Mouse (Mus musculus) liver, embryonic 14.5 days (tissue): ENCODE measurements around the gene Btbd6. TPM values are rescaled to one million over a fixed set of nuclear protein-coding genes. Genes with fewer than 3 reads are reported as not detected.

ENCODE experiments used
- ATAC-seq: fragments of 200-750 bp; cut with Nextera tagmentation; 2 replicates; pipeline ENCODE4 v1.8.0; 2017; ENCODE audit warnings: moderate number of reproducible peaks, mild to moderate bottlenecking, moderate library complexity; ENCODE audit not compliant: insufficient read depth
- DNase-seq, 3 experiments: peaks; one replicate each; pipeline ENCODE4 v3.0.0-alpha.2; 2012 to 2013; ENCODE audit warnings: low read depth in 3 of 3, low spot score in 3 of 3
- H3K27ac ChIP-seq: fragments of 300-500 bp; sonication (generic); 2 replicates; pipeline ENCODE4 v1.5.1; 2014; ENCODE audit warnings: moderate library complexity, mild to moderate bottlenecking, control low read depth, inconsistent platforms
- H3K27me3 ChIP-seq: fragments of 300-500 bp; sonication (generic); 2 replicates; pipeline ENCODE4 v1.6.1; 2014; ENCODE audit warnings: mild to moderate bottlenecking, low read length, moderate library complexity; ENCODE audit not compliant: control insufficient read depth, insufficient read depth
- H3K36me3 ChIP-seq: fragments of 300-500 bp; sonication (generic); replicated peaks from 2 replicates; pipeline ENCODE4 v1.6.1; 2014; ENCODE audit warnings: low read depth; ENCODE audit not compliant: control insufficient read depth, insufficient read depth
- H3K4me1 ChIP-seq, 2 experiments: fragments of 200-500 bp in 1 of 2; fragments of 300-500 bp in 1 of 2; sonication (generic) in 1 of 2; replicated peaks; 2 replicates each; pipeline ENCODE4 v1.6.1; 2012 to 2014; ENCODE audit warnings: antibody characterized with exemption in 1 of 2, inconsistent platforms in 1 of 2, low read length in 1 of 2; ENCODE audit not compliant: control insufficient read depth in 2 of 2, insufficient read depth in 2 of 2
- H3K4me2 ChIP-seq: fragments of 300-500 bp; sonication (generic); 2 replicates; pipeline ENCODE4 v1.6.1; 2014; ENCODE audit warnings: low read depth, mild to moderate bottlenecking, control low read depth, moderate library complexity
- H3K4me3 ChIP-seq, 2 experiments: fragments of 200-500 bp in 1 of 2; fragments of 300-500 bp in 1 of 2; sonication (generic) in 1 of 2; 2 replicates each; pipeline ENCODE4 v1.5.1; 2012 to 2014; ENCODE audit warnings: low read depth in 2 of 2, low read length in 2 of 2, mild to moderate bottlenecking in 2 of 2, control low read depth in 1 of 2, inconsistent platforms in 1 of 2, moderate library complexity in 1 of 2; ENCODE audit not compliant: insufficient read depth in 1 of 2
- H3K9ac ChIP-seq: fragments of 300-500 bp; sonication (generic); replicated peaks from 2 replicates; pipeline ENCODE4 v1.6.1; 2014; ENCODE audit warnings: mild to moderate bottlenecking, control low read depth, moderate library complexity
- H3K9me3 ChIP-seq: fragments of 300-500 bp; sonication (generic); 2 replicates; pipeline ENCODE4 v1.6.1; 2016; ENCODE audit warnings: low read length, mixed read lengths; ENCODE audit not compliant: control insufficient read depth
- CTCF ChIP-seq: IDR thresholded peaks from 2 replicates; pipeline ENCODE4 v1.5.1; 2016; ENCODE audit warnings: antibody characterized with exemption, low read depth, control low read depth
- EP300 ChIP-seq: IDR thresholded peaks from 2 replicates; pipeline ENCODE4 v1.6.1; 2016; ENCODE audit warnings: antibody characterized with exemption, low read depth
- WGBS: fragments of 180-500 bp; shearing (Covaris S2); extraction: QIAGEN DNeasy Blood & Tissue Kit; methylation state at CpG from one replicate; pipeline ENCODE4 v1.1.7; 2014; ENCODE audit not compliant: insufficient replicate concordance; 5-methylcytosine and 5-hydroxymethylcytosine counted together
- polyA plus RNA-seq, 2 experiments: library from polyadenylated mRNA; depleted of rRNA in 1 of 2; stranded (reverse) in 1 of 2; unstranded in 1 of 2; fragments of >200 nt; fragmentation: Nextera tagmentation in 1 of 2; extraction: Ambion mirVana in 1 of 2; gene quantifications; 2 replicates each; pipeline versions ENCODE4 v1.2.1 to v1.2.3; 2012 to 2014

The Btbd6 gene
- polyA plus RNA-seq, 2 experiments: 3.3 to 5.5 TPM

GRCm38 (mm10) chr12:113027495-113027894 is 51.2 kb downstream of the Btbd6 start:
- Histone ChIP-seq H3K4me2 (no peak overlapping the region), H3K27ac (no peak overlapping the region), H3K9me3 (no peaks in the 10 kb centered on the region), H3K4me1 (peaks cover 25 to 28% of the 10 kb centered on the region in 2 experiments), H3K36me3 (no peaks in the 10 kb centered on the region; the same call in 1 of the 2 replicates), H3K27me3 (no peaks in the 10 kb centered on the region), H3K9ac (no peak overlapping the region), H3K4me3 (no peak overlapping the region)
- ATAC-seq: no peak
- WGBS: 84% methylated on average over 2 of the region's 2 CpGs
- DNase-seq: no peak
- TF ChIP-seq CTCF: no peak
- TF ChIP-seq EP300: no peak

GRCm38 (mm10) chr12:113028067-113028466 is 51.8 kb downstream of the Btbd6 start:
- H3K4me2 ChIP-seq: no peak overlapping the region
- H3K4me3 ChIP-seq: no peak overlapping the region
- no peaks in the 10 kb centered on the region; the same call in 1 of the 2 replicates for H3K36me3 ChIP-seq
- DNase-seq (no peak), ATAC-seq (no peak)
- peaks cover 27 to 28% of the 10 kb centered on the region in 2 experiments for H3K4me1 ChIP-seq
- H3K27me3 ChIP-seq: no peaks in the 10 kb centered on the region
- TF ChIP-seq CTCF: no peak
- H3K9ac ChIP-seq: no peak overlapping the region
- no peaks in the 10 kb centered on the region for H3K9me3 ChIP-seq
- no peak overlapping the region for H3K27ac ChIP-seq
- 76% methylated on average over 5 of the region's 5 CpGs for WGBS

Other genes starting within 250 kb of the Btbd6 start
- gene Pld4, start 215.8 kb upstream of the Btbd6 start, polyA plus RNA-seq (2012; rRNA removed): 13.3 and 14.3 TPM in 2 replicates
- 12.5 and 14.7 TPM in 2 replicates for gene Pld4, start 215.8 kb upstream of the Btbd6 start, polyA plus RNA-seq (2014; fragmentation: Nextera tagmentation; extraction: Ambion mirVana)
- 0.06 and 0.10 TPM in 2 replicates for gene Ahnak2, start 173.8 kb upstream of the Btbd6 start, polyA plus RNA-seq (2012; rRNA removed)
- 0.13 and 0.14 TPM in 2 replicates for gene Ahnak2, start 173.8 kb upstream of the Btbd6 start, polyA plus RNA-seq (2014; fragmentation: Nextera tagmentation; extraction: Ambion mirVana)
- gene Clba1, start 167.5 kb upstream of the Btbd6 start, polyA plus RNA-seq (2012; rRNA removed): 0.15 and 0.21 TPM in 2 replicates
- 0.25 and 0.40 TPM in 2 replicates for gene Clba1, start 167.5 kb upstream of the Btbd6 start, polyA plus RNA-seq (2014; fragmentation: Nextera tagmentation; extraction: Ambion mirVana)
- gene Cdca4, start 147.1 kb upstream of the Btbd6 start, polyA plus RNA-seq (2012; rRNA removed): 34.1 and 39.9 TPM in 2 replicates
- 61.3 and 66.9 TPM in 2 replicates for gene Cdca4, start 147.1 kb upstream of the Btbd6 start, polyA plus RNA-seq (2014; fragmentation: Nextera tagmentation; extraction: Ambion mirVana)
- 0.30 and 0.51 TPM in 2 replicates for gene Gpr132, start 108.3 kb upstream of the Btbd6 start, polyA plus RNA-seq (2012; rRNA removed)
- 0.16 and 0.27 TPM in 2 replicates for gene Gpr132, start 108.3 kb upstream of the Btbd6 start, polyA plus RNA-seq (2014; fragmentation: Nextera tagmentation; extraction: Ambion mirVana)
- gene Jag2, start 46.7 kb upstream of the Btbd6 start, polyA plus RNA-seq (2012; rRNA removed): 0.41 and 0.51 TPM in 2 replicates
- 0.09 and 0.11 TPM in 2 replicates for gene Jag2, start 46.7 kb upstream of the Btbd6 start, polyA plus RNA-seq (2014; fragmentation: Nextera tagmentation; extraction: Ambion mirVana)
- 6.3 and 7.5 TPM in 2 replicates for gene Nudt14, start 34.4 kb upstream of the Btbd6 start, polyA plus RNA-seq (2012; rRNA removed)
- gene Nudt14, start 34.4 kb upstream of the Btbd6 start, polyA plus RNA-seq (2014; fragmentation: Nextera tagmentation; extraction: Ambion mirVana): 16.9 and 18.4 TPM in 2 replicates
- gene Brf1, start 24.2 kb downstream of the Btbd6 start, polyA plus RNA-seq (2012; rRNA removed): 21.5 and 32.0 TPM in 2 replicates
- 19.5 and 22.5 TPM in 2 replicates for gene Brf1, start 24.2 kb downstream of the Btbd6 start, polyA plus RNA-seq (2014; fragmentation: Nextera tagmentation; extraction: Ambion mirVana)
- 9.1 and 11.7 TPM in 2 replicates for gene Pacs2, start 38.0 kb downstream of the Btbd6 start, polyA plus RNA-seq (2012; rRNA removed)
- gene Pacs2, start 38.0 kb downstream of the Btbd6 start, polyA plus RNA-seq (2014; fragmentation: Nextera tagmentation; extraction: Ambion mirVana): 3.7 and 5.4 TPM in 2 replicates
- gene Tex22, start 98.0 kb downstream of the Btbd6 start, polyA plus RNA-seq (2012; rRNA removed): 0.02 TPM in 1 of 2 replicates, not detected in the other
- not detected in 2 replicates for gene Tex22, start 98.0 kb downstream of the Btbd6 start, polyA plus RNA-seq (2014; fragmentation: Nextera tagmentation; extraction: Ambion mirVana)
- 22.4 and 22.6 TPM in 2 replicates for gene Mta1, start 121.8 kb downstream of the Btbd6 start, polyA plus RNA-seq (2012; rRNA removed)
- 4.7 and 6.3 TPM in 2 replicates for gene Mta1, start 121.8 kb downstream of the Btbd6 start, polyA plus RNA-seq (2014; fragmentation: Nextera tagmentation; extraction: Ambion mirVana)
- gene Crip2, start 163.8 kb downstream of the Btbd6 start, polyA plus RNA-seq (2012; rRNA removed): 29.3 and 37.4 TPM in 2 replicates
- gene Crip2, start 163.8 kb downstream of the Btbd6 start, polyA plus RNA-seq (2014; fragmentation: Nextera tagmentation; extraction: Ambion mirVana): 35.0 and 38.1 TPM in 2 replicates
- gene Crip1, start 169.8 kb downstream of the Btbd6 start, polyA plus RNA-seq (2012; rRNA removed): 41.5 and 87.7 TPM in 2 replicates
- 100.0 and 101 TPM in 2 replicates for gene Crip1, start 169.8 kb downstream of the Btbd6 start, polyA plus RNA-seq (2014; fragmentation: Nextera tagmentation; extraction: Ambion mirVana)
- 8.2 and 12.0 TPM in 2 replicates for gene Tedc1, start 179.9 kb downstream of the Btbd6 start, polyA plus RNA-seq (2012; rRNA removed)
- 6.4 and 6.8 TPM in 2 replicates for gene Tedc1, start 179.9 kb downstream of the Btbd6 start, polyA plus RNA-seq (2014; fragmentation: Nextera tagmentation; extraction: Ambion mirVana)
- gene Tmem121, start 209.4 kb downstream of the Btbd6 start, polyA plus RNA-seq (2012; rRNA removed): 0.29 and 0.54 TPM in 2 replicates
- 0.11 TPM in 1 of 2 replicates, not detected in the other for gene Tmem121, start 209.4 kb downstream of the Btbd6 start, polyA plus RNA-seq (2014; fragmentation: Nextera tagmentation; extraction: Ambion mirVana)